Mouse (Mus musculus): ENCODE measurements around the gene Klhdc8a.
"Not testable (repeated sequence)": the region's sequence is repeated elsewhere in the genome, so short reads cannot be mapped to it uniquely, and the experiment has no call there.

Klhdc8a gene

GRCm38 (mm10) chr1:132298425-132298800, at the start of gene Klhdc8a:
Klhdc8a (plus strand) TSS chr1:132298626.
- in situ Hi-C loops (cut with MboI; ENCODE audit: low sequenced_read_pairs) = no loop called here

DNA sequence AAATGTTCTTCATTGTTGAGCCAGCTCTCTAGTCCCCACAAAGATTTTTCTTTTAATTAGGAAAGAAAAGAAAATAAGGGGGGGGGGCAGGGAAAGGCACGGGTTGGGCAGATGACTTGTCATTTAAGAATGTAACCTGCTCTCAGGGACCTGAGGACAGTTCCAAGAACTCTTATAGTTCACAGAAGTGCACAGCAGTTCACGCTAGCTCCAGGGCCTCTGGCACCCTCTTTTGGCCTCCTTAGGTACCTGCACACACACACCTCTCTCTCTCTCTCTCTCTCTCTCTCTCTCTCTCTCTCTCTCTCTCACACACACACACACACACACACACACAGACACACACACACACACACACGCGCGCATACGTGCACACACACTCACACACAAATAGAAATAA, 44.0 kb upstream of the Klhdc8a start:
- in situ Hi-C loops (cut with MboI; ENCODE audit: low sequenced_read_pairs) = no loop called here

DNA sequence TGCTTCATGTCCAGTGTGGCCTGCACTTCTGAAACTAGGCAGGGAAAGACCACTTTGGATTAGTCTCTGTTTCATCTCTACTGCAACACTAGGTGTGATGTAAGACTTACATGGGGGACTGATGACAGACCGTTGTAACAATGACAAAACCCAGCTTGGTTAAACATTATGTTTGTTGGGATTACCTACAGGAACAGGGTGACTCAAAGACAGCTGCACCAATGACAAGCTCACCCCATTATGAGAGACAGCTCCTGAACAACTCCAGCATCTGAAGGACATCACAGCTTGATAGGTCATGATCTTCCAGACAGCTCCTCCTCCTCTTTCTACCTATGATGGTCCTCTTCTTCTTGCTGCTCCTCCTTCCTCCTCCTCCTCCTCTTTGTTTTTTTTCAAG, 38.1 kb upstream of the Klhdc8a start:
- in situ Hi-C loops (cut with MboI; ENCODE audit: low sequenced_read_pairs) = no loop called here

DNA sequence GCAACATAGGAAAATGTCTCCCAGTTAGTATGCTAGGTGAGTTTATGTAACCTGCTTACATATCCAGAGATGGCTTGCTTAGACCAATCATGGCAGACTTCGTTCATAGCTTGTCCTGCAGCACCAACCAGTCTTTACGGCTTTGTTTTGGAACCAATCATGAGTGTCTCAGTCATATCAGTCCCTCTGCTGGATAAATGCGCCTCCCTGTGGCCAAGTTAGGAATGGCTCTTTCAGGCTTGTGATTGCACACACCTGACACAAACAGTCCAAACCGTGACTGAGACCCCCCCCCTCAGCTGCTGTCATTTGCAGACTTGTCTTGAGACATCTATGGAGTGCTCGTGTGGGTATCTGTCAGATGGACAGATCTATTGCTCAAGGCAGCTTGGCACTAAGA, 37.4 kb upstream of the Klhdc8a start:
- in situ Hi-C loops (cut with MboI; ENCODE audit: low sequenced_read_pairs) = no loop called here

DNA sequence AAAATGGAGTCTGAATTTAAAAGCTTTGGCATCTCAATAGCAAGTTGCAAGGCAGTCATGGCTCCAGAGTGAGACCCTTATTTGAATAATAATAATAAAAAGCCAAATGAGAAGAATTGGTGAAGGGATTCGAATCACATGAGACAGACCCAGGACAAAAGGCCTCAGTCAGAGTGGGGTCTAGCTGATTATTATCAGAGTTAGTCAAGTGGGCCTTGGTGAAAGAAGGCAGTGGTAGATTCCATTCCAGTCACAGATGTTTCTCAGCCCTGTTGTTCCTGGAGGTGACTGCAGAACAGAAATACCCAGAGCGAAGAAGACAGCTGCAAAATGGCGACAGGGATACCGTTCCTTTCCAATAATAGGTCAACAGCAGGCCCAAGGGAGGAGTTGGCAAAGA, 34.8 kb upstream of the Klhdc8a start:
- in situ Hi-C loops (cut with MboI; ENCODE audit: low sequenced_read_pairs) = no loop called here

- in situ Hi-C loops (cut with MboI; ENCODE audit: low sequenced_read_pairs) = no loop called here
These were observed 33.8 kb upstream of the Klhdc8a start for GRCm38 (mm10) chr1:132264577-132264976.

GRCm38 (mm10) chr1:132265211-132265859, 33.1 kb upstream of the Klhdc8a start:
- in situ Hi-C loops (cut with MboI; ENCODE audit: low sequenced_read_pairs) = no loop called here

GRCm38 (mm10) chr1:132265936-132266335, 32.5 kb upstream of the Klhdc8a start:
- in situ Hi-C loops (cut with MboI; ENCODE audit: low sequenced_read_pairs) = no loop called here

DNA sequence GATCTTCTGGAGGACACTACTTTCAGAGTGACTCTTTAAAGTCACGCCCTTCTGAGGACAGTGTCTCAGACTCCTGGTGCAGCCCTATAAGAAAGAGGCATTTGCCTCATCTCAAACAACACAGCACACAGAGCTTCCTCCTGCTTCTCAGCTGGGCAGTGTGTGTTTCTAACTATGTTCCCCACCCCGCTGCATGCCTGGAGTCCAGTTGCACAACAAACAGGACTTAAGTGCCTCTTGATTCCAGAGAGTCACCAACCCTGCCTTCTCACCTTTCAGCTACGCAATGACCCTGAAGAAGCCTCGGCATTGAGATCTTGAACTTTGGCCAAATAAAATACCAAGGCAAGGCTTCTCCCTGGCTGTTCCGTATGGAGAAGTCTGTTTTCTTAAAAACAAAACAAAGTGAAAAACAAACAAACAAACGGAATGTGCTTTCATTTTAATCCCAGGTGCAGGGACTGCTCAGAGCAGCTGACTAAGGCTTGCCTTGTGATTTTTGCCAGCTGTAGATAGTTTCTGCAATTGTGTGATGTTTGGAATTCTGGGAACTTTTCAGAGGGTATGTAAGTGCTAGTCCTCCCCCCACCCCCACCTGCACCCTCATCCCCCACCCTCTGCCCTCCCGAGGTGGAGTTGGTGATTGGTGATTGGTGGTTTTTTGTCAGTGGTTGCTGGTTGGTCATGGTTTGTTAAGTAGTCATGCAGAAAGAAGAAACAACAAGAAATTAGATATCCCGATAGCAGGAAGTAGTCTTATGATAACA, 31.5 kb upstream of the Klhdc8a start:
- in situ Hi-C loops (cut with MboI; ENCODE audit: low sequenced_read_pairs) = no loop called here

DNA sequence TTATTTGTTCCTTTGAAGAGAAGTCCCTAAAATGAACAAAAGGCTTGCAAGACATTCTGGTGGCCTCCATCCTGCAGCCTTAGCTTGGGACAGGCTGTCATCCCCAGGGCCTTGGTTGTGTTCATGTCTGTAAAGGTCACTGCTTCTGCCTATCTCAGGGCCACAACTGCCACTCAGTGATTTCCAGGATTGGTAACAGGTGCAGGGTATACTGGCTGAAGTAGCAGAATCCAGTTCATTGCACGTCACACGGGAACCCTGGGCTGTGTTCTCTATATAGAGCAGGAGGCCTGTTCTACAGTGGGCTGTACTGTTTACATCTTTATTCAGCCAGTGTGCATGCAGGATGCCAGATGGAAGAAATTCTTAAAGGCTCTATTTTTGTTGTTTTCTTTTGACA, 30.5 kb upstream of the Klhdc8a start:
- in situ Hi-C loops (cut with MboI; ENCODE audit: low sequenced_read_pairs) = no loop called here

DNA sequence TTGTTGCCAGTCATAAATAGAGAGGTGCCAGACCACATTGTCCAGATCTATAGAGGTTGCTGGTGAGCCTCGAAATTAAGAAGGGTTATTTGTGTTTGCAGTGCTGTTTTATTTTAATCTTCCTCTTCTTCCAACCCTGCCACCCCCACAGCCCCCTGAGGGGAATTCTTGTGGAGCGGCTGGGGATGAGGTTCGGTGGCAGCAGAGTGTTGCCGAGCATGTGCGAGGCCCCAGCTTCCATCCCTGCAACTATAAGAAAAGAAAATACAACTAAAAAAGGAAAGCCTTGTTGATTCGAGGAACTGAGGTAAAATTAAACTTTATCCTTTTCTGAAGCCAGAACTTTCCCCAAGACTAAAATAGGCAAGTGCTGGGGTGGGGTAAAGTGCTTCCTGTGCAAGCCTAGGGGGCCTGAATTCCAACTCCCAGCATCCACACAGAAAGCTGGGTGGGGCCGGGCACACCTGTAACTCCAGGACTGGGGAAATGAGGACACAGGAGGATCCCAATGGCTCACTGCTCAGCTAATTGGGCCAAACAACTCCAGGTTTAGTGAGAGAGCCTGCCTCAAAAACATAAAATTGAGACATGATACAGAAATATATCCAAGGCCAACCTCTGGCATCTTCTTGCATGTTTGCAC, 29.9 kb upstream of the Klhdc8a start:
- in situ Hi-C loops (cut with MboI; ENCODE audit: low sequenced_read_pairs) = no loop called here

DNA sequence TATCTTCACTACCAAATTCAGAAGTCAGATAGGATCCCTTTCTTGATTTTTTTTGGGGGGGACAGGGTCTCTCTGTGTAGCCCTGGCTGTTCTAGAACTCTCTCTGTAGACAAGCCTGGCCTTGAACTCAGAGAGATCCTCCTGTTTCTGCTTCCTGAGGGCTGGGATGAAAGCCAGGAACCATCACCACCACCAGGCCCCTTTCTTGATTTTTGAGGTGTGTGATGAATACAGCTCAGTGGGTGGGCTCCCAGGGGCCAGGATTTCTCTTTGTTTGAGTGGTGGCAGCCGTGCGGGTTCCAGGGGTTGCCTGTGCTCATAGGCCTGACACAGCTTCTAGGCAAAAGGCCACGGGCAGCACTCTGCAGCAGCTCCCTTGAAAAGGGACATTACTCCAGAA, 27.2 kb upstream of the Klhdc8a start:
- in situ Hi-C loops (cut with MboI; ENCODE audit: low sequenced_read_pairs) = no loop called here

- in situ Hi-C loops (cut with MboI; ENCODE audit: low sequenced_read_pairs) = no loop called here
These were observed 21.7 kb upstream of the Klhdc8a start for GRCm38 (mm10) chr1:132276694-132277093.

DNA sequence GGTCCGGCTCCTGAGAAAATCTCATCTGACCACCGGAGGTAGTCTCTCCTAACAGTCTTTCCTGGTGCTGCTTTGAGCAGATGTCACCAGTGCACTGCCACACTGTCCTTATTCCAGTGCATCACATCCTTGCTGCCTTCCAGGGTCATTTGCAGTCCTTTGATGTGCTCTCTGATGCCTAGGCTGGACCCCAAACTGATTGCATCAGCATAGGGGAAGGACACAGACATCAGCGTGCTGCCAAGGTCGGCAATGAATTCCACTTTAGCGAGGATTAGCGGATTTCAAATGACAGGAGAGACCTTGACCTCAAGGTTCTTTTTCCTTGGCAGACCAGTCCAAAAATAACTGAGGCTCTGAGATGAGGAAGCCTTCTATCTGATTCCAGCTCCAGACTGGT, 21.3 kb upstream of the Klhdc8a start:
- in situ Hi-C loops (cut with MboI; ENCODE audit: low sequenced_read_pairs) = no loop called here

- in situ Hi-C loops (cut with MboI; ENCODE audit: low sequenced_read_pairs) = not testable (repeated sequence)
These were observed 17.8 kb upstream of the Klhdc8a start for GRCm38 (mm10) chr1:132280636-132281035.

DNA sequence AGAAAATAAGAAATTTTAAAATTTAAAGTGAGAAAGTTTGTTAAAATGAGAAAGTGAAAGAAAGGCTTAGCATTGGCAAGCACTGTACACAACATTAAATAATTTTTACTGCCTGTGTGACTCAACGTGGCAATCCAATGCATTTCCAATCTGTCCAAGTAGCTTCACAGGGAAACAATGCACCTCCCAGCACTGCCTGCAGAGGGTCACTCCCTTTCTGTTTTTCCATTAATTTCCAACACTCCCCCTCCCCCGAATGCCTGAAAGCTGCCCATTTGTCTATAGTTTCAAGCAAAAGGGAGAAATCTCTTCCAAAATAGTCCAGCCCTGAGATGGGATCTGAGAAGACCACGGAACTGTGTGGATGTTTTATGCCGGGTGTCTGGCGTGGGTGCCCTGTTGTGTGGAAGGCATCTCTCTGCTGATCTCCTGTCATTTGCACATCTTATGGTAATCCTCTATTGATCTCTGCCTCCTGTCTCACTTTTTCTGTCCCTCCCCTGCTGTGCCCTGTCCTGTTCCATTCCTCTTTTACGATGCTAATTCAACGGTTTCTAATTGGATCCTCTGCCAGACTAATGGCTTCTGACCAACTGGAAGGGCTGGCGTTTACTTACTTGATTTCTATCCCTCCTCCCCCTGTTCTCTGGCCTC, 16.8 kb upstream of the Klhdc8a start:
- in situ Hi-C loops (cut with MboI; ENCODE audit: low sequenced_read_pairs) = no loop called here

DNA sequence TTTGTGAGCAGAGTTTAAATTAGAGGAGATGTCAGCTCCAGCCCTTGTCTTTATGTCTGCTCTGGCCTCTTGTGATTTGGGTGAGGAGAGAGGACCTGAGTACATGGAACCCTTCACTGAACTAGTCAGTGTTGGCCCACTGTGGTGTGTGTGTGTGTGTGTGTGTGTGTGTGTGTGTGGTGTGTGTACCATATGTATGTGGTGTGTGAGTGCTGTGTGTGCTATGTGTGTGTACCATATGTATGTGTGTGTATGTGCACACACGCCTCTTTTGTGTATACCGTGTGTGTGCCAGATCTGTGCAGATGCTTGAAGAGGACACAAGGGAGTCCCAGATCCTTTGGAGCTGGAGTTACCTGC, 16.3 kb upstream of the Klhdc8a start:
- in situ Hi-C loops (cut with MboI; ENCODE audit: low sequenced_read_pairs) = no loop called here

- in situ Hi-C loops (cut with MboI; ENCODE audit: low sequenced_read_pairs) = no loop called here
These were observed 15.4 kb upstream of the Klhdc8a start for GRCm38 (mm10) chr1:132283018-132283417.

DNA sequence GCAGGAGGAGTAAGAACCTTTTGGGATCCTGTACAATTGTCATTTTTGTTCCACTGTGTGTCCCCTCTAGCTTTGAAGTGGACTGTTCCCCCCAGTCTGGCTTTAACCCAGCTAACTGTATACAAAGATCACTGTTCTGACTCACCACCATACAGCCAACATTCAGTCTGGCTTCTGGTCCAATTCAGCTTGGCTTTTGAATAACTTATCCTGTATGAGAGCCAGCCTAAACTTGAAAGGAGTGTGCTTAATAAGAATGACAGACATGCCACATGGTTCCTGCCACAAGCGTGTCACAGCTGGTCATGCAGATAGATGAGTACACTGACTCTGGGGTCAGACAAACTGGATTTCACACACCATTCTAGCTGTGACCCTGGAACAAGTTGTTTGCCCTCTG, 11.7 kb upstream of the Klhdc8a start:
- in situ Hi-C loops (cut with MboI; ENCODE audit: low sequenced_read_pairs) = no loop called here

DNA sequence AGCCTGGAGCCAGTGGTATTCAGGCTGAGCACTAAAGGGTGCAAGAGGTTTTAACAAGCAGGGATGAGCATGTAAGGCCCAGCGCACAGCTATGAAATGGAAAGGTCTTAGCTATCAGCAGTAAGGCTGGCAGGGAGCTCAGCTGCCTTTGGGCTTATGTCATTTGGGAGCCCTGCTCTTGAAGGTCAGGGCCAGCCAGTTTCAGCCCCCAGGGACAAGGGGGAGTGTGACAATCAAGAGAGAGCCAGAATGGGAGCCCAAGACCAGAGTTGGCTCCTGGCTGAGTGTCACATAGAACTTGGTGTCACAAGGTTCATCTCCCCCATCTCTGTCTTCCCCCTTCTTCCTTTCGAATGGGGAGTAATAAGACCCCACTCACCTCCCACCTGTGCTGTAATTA, 11.0 kb upstream of the Klhdc8a start:
- in situ Hi-C loops (cut with MboI; ENCODE audit: low sequenced_read_pairs) = no loop called here

- in situ Hi-C loops (cut with MboI; ENCODE audit: low sequenced_read_pairs) = no loop called here
These were observed 10.4 kb upstream of the Klhdc8a start for GRCm38 (mm10) chr1:132287991-132288451.

GRCm38 (mm10) chr1:132289965-132290364, 8.5 kb upstream of the Klhdc8a start:
- in situ Hi-C loops (cut with MboI; ENCODE audit: low sequenced_read_pairs) = no loop called here
